Mouse (Mus musculus) bone marrow, adult 2 months (tissue): ENCODE data around the gene Taar2.

Source experiments
- CTCF ChIP-seq: fragments of 200-500 bp; IDR thresholded peaks from 2 replicates; pipeline ENCODE4 v1.5.1; 2011; ENCODE audit warnings: low read length, control low read depth; ENCODE audit not compliant: control insufficient read depth, insufficient read depth
- POLR2A ChIP-seq: fragments of 200-500 bp; IDR thresholded peaks from 2 replicates; pipeline ENCODE4 v1.6.1; 2011; ENCODE audit warnings: low read depth, mild to moderate bottlenecking, control low read depth, low read length, borderline replicate concordance; ENCODE audit not compliant: control insufficient read depth

GRCm38 (mm10) chr10:23964921-23965610, 26.7 kb downstream of the Taar2 start:
- TF ChIP-seq POLR2A: no peak
- TF ChIP-seq CTCF: no peak
